8 mouse cellular contexts compared by ENCODE assay signal in genomic region chr17:12416250-12416895, GRCm38 (mm10). TPM values are rescaled to one million over a fixed set of nuclear protein-coding genes. Genes with fewer than 3 reads are reported as not detected.
DNase-seq lines count a peak whose midpoint lies in the region; ATAC-seq and TF ChIP-seq lines count a peak whose summit lies in the region.

No protein-coding gene starts in this region.

- no peaks in the 10 kb centered on the region for H3K27me3 ChIP-seq in limb, embryonic 12.5 days
- no peaks in the 10 kb centered on the region for H3K27me3 ChIP-seq in midbrain, postnatal 0 days (ENCODE audit: insufficient read depth, low read length)

- peak; percentile 58 for DNase-seq in cerebellum, adult 11 months
- DNase-seq in embryo, embryonic 11 days, result peak; percentile 82
- DNase-seq in gastrocnemius, postnatal 36 days, result peak; percentile 75 to 79
- peak; percentile 58 to 85 for DNase-seq in kidney, adult 8-10 months
- DNase-seq in midbrain, postnatal 0 days (ENCODE audit: low spot score), result peak; percentile 79
- DNase-seq in spleen, postnatal 14 days (ENCODE audit: low spot score in 2 of 2), result peak; percentile 39 to 68

- H3K4me3 ChIP-seq in limb, embryonic 12.5 days (replicated peaks), result no peak overlapping the region
- no peak overlapping the region for H3K4me3 ChIP-seq in midbrain, postnatal 0 days (ENCODE audit: low read depth, low read length)

- no peak; the same call in 1 of the 2 replicates for ATAC-seq in cerebellum, adult (ENCODE audit: insufficient number of reproducible peaks, low FRiP score, low TSS enrichment)
- ATAC-seq in limb, embryonic 12.5 days (ENCODE audit: insufficient number of reproducible peaks, insufficient read depth, low FRiP score, low TSS enrichment, low read depth), result no peak
- ATAC-seq in midbrain, postnatal 0 days (ENCODE audit: low FRiP score), result peak; percentile 58; the same call in 1 of the 2 replicates

- H3K36me3 ChIP-seq in limb, embryonic 12.5 days, result no peaks in the 10 kb centered on the region
- H3K36me3 ChIP-seq in midbrain, postnatal 0 days (ENCODE audit: insufficient read depth, low read length), result no peaks in the 10 kb centered on the region

- H3K27ac ChIP-seq in limb, embryonic 12.5 days, result peak overlapping the region; percentile 88
- H3K27ac ChIP-seq in midbrain, postnatal 0 days (ENCODE audit: low read depth, low read length), result no peak overlapping the region

- intact Hi-C loops in gastrocnemius, postnatal 36 days (cut with DNase I), result loop anchor here (2.0 to 5.0 kb wide), 2 partner anchors 38 to 396 kb away; no protein-coding TSS in a partner anchor

- peaks cover 33% of the 10 kb centered on the region for H3K4me1 ChIP-seq in limb, embryonic 12.5 days (replicated peaks)
- H3K4me1 ChIP-seq in midbrain, postnatal 0 days (ENCODE audit: insufficient read depth, low read length), result no peaks in the 10 kb centered on the region

- 41% methylated on average over 6 of the region's 6 CpGs for WGBS in limb, embryonic 12.5 days
- WGBS in midbrain, postnatal 0 days, result 42% methylated on average over 6 of the region's 6 CpGs

- H3K4me2 ChIP-seq in limb, embryonic 12.5 days, result no peak overlapping the region
- no peak overlapping the region for H3K4me2 ChIP-seq in midbrain, postnatal 0 days (ENCODE audit: low read depth, low read length, poor library complexity, severe bottlenecking)

- TF ChIP-seq CTCF in midbrain, postnatal 0 days (IDR thresholded peaks at IDR 0.05), result peak; percentile 87

- H3K9me3 ChIP-seq in limb, embryonic 12.5 days, result no peaks in the 10 kb centered on the region
- H3K9me3 ChIP-seq in midbrain, postnatal 0 days (ENCODE audit: low read length), result no peaks in the 10 kb centered on the region

- no peak overlapping the region for H3K9ac ChIP-seq in limb, embryonic 12.5 days (replicated peaks)
- H3K9ac ChIP-seq in midbrain, postnatal 0 days (replicated peaks; ENCODE audit: low read length, poor library complexity, severe bottlenecking), result no peak overlapping the region

RNA-seq across cellular contexts. Expression of gene Plg, which starts 38.0 kb away (rescaled TPM):
- under 1 TPM in 1 of 2 experiments, not detected in 1; 0.15 TPM for total RNA-seq in gastrocnemius, postnatal 36 days (2021)
- polyA plus RNA-seq in limb, embryonic 12.5 days (2016; fragmentation: Nextera tagmentation; extraction: Ambion mirVana), result 0.10 TPM in 1 of 2 replicates, not detected in the other
- total RNA-seq in midbrain, postnatal 0 days (2014; rRNA removed), result not detected in 2 replicates
- polyA plus RNA-seq in midbrain, postnatal 0 days (2015; fragmentation: Nextera tagmentation; extraction: Ambion mirVana), result not detected in 2 replicates
